Mouse (Mus musculus): ENCODE data around the gene Gm21312.
"Not testable (repeated sequence)": the region's sequence is repeated elsewhere in the genome, so short reads cannot be mapped to it uniquely, and the experiment has no call there.

Gm21312 gene

DNA sequence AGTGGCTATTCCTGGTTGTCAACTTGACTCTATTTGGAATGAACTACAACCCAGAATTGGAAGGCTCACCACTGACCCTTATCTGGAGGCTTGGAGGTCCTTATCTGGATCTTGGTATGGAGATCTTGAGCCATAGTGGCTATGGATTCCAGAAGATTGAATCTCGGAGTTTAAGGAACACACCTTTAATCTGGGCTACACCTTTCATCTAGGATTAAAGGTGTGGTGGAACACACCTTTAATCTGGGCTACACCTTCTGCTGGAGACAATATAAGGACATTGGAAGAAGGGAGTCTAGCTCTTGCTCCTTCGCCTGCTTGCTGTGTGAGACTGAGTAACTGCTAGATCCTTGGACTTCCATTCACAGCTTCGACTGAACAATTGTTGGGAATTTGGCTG lies at the start of gene Gm21312:
Gm21312 (plus strand) TSS at position 301 of the 400 bp plus-strand sequence.
- DNase-seq (ENCODE audit: extremely low spot score, low spot score) = not testable (repeated sequence)

DNA sequence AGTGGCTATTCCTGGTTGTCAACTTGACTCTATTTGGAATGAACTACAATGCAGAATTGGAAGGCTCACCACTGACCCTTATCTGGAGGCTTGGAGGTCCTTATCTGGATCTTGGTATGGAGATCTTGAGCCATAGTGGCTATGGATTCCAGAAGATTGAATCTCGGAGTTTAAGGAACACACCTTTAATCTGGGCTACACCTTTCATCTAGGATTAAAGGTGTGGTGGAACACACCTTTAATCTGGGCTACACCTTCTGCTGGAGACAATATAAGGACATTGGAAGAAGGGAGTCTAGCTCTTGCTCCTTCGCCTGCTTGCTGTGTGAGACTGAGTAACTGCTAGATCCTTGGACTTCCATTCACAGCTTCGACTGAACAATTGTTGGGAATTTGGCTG lies 34.1 kb upstream of the Gm21312 start, which contains the start of gene Gm21293:
Gm21293 (plus strand) TSS at position 301 of the 400 bp plus-strand sequence.
- not testable (repeated sequence) for DNase-seq (ENCODE audit: extremely low spot score, low spot score)

DNA sequence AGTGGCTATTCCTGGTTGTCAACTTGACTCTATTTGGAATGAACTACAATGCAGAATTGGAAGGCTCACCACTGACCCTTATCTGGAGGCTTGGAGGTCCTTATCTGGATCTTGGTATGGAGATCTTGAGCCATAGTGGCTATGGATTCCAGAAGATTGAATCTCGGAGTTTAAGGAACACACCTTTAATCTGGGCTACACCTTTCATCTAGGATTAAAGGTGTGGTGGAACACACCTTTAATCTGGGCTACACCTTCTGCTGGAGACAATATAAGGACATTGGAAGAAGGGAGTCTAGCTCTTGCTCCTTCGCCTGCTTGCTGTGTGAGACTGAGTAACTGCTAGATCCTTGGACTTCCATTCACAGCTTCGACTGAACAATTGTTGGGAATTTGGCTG lies 25.6 kb upstream of the Gm21312 start, which contains the start of gene Gm6763:
Gm6763 (plus strand) TSS at position 301 of the 400 bp plus-strand sequence.
- not testable (repeated sequence) for DNase-seq (ENCODE audit: extremely low spot score, low spot score)

DNA sequence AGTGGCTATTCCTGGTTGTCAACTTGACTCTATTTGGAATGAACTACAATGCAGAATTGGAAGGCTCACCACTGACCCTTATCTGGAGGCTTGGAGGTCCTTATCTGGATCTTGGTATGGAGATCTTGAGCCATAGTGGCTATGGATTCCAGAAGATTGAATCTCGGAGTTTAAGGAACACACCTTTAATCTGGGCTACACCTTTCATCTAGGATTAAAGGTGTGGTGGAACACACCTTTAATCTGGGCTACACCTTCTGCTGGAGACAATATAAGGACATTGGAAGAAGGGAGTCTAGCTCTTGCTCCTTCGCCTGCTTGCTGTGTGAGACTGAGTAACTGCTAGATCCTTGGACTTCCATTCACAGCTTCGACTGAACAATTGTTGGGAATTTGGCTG lies 17.1 kb upstream of the Gm21312 start, which contains the start of gene Gm8764:
Gm8764 (plus strand) TSS at position 301 of the 400 bp plus-strand sequence.
- DNase-seq (ENCODE audit: extremely low spot score, low spot score) = not testable (repeated sequence)

DNA sequence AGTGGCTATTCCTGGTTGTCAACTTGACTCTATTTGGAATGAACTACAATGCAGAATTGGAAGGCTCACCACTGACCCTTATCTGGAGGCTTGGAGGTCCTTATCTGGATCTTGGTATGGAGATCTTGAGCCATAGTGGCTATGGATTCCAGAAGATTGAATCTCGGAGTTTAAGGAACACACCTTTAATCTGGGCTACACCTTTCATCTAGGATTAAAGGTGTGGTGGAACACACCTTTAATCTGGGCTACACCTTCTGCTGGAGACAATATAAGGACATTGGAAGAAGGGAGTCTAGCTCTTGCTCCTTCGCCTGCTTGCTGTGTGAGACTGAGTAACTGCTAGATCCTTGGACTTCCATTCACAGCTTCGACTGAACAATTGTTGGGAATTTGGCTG lies 8.6 kb upstream of the Gm21312 start, which contains the start of gene Gm21304:
Gm21304 (plus strand) TSS at position 301 of the 400 bp plus-strand sequence.
- DNase-seq (ENCODE audit: extremely low spot score, low spot score) = not testable (repeated sequence)

DNA sequence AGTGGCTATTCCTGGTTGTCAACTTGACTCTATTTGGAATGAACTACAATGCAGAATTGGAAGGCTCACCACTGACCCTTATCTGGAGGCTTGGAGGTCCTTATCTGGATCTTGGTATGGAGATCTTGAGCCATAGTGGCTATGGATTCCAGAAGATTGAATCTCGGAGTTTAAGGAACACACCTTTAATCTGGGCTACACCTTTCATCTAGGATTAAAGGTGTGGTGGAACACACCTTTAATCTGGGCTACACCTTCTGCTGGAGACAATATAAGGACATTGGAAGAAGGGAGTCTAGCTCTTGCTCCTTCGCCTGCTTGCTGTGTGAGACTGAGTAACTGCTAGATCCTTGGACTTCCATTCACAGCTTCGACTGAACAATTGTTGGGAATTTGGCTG lies 8.4 kb downstream of the Gm21312 start, which contains the start of gene Gm20765:
Gm20765 (plus strand) TSS at position 301 of the 400 bp plus-strand sequence.
- not testable (repeated sequence) for DNase-seq (ENCODE audit: extremely low spot score, low spot score)

DNA sequence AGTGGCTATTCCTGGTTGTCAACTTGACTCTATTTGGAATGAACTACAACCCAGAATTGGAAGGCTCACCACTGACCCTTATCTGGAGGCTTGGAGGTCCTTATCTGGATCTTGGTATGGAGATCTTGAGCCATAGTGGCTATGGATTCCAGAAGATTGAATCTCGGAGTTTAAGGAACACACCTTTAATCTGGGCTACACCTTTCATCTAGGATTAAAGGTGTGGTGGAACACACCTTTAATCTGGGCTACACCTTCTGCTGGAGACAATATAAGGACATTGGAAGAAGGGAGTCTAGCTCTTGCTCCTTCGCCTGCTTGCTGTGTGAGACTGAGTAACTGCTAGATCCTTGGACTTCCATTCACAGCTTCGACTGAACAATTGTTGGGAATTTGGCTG lies 16.9 kb downstream of the Gm21312 start, which contains the start of gene Gm4340:
Gm4340 (plus strand) TSS at position 301 of the 400 bp plus-strand sequence.
- not testable (repeated sequence) for DNase-seq (ENCODE audit: extremely low spot score, low spot score)

DNA sequence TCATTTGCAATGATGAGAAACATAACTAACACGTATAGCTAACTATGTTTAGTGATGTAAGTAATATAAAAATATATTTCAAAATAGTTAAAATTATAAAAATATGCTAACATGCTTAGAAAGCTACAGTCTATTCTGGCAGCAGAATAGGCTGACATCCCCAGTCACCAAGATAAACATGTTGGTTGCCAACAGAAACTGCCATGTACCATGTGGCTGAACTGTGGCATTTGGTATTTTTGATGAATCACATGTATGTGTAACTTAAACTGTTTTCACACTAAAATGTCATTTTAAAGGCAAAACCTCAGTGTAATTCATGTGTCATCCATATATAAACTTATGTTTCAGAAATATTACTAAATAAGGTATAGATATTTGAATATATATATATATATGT lies 32.8 kb downstream of the Gm21312 start:
- no peak for DNase-seq (ENCODE audit: extremely low spot score, low spot score)

DNA sequence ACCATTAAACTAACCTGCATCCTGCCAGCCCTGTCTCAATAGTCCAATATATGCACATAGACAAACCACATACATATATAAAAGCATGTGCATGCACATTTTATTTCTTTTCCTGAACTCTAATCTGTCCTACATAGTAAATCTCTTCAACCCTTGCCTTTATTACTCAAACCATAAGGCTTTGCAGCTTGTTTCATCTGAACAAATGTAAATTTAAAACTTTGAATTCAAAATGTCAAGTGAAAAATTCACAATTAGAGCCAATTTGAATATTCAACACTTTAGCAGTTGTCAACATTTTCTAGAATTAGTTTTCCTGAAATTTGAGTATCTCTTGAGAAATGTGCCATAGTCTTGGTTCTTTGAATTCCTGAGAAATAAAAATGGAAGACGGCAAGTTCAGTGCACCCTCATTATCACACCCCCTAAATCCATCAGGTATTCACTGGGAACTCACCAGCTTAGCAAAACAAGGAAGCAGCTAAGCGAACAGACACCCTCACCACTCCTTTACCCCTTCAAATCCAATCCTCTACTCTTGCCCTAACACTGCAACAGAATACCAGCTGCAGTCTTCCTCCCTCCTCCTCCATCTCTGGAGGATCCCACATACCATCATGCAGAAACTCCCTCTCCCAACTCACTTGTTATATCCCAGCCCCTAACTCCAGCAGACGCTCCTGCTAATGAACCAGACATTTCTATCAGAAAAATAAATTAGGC lies 33.6 kb downstream of the Gm21312 start:
- no peak for DNase-seq (ENCODE audit: extremely low spot score, low spot score)

DNA sequence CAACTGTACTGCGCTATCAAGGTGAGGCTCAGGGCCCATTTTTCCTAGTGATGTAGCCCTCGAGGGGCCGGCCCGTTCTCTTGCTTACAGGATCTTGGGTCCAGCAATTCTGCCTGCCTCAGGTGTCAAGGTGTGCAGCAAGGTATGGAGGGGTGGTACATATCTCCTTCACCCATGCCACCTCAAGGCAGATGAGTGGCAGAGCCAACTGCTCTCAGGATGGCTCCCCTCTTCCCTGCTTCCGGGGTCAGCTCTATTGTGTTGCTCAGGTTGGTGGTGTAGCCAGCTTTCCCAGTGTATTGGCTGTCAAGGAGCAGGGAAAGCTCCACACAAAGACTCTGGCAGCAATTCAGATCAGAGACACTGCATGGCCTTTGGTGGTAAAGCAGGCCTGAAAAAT lies 37.7 kb downstream of the Gm21312 start:
- DNase-seq (ENCODE audit: extremely low spot score, low spot score) = no peak

DNA sequence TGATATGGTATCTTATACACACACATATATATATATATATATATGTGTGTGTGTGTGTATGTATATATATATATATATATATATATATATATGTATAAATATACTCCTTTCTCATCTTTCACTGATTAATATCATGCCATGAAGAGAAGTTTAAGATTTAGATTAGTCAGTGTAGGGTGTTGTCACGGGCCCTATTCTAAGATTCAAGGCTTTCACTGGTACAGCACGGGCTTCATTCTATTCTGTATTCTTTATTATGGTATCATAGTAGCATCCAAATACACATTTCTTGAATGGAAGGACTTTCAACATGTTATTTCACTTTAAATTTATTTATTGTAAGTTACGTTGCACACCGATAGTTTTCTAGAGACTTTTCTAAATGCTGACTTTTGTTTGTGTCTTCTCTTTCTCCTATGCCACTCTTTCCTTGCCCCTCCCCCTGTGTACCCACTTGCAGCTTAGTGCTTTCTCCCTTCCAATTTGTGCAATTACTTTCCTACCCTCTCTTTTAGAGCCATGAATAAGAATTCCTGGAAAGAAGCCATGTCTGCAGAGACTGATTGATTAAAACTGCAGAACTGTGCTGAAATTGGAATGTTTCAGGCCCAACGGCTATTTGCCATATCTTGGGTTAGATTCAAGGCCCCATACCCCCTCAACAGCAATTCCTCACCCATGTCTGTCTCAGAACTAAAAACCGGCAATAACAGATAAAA lies 43.6 kb downstream of the Gm21312 start:
- no peak for DNase-seq (ENCODE audit: extremely low spot score, low spot score)

Measured in neural tube, embryonic 10.5 days (tissue).